Mouse (Mus musculus): Measurements from ENCODE around the gene Dlgap5.

DNA sequence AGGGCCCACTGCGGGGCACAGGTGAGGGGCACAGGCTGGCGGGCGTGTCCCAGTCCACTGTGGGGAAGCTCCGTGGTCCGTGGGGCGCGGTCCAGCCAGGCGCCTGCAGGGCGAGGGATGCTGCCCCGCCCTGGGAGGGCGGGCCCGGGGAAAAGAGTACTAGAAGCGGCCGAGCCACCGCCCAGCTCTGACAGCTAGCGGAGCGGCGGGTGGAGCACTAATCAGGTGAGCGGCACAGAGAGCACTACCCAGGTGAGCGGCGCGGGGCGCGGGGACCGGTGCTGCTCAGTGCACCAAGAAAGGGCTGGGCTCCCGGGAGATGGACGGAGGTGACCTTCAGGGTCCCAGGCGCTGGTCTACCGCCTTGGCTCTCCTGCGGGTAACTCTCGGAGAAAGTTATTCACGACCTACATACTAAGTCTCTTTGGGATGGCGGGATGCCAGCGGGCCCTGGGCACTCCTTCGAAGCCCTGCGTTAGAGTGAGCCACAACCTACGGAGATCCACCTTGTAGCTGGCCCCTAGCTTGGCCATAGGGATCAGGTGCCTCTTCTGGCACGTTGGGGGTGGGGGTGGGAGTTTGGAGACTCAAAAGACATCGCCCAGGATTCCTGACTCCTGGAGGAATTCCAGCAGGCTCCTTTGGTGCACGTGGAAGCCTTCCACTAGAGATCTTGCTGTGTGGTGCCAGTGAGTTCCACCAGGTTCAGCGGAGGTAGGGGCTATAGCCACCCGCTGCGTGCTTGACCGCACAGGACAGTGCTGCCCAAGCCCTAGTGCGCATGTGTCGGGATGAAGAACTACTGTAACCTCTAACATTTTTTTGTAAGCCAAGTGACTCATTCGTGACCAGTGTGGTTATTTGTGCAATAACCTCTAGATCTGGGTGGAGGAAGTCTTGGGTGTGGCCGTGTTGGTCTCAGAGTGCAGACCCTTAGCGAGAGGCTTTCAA is 44.2 kb downstream of the Dlgap5 start:
- TF ChIP-seq ZC3H11A (IDR thresholded peaks at IDR 0.05; ENCODE audit: low read depth, low read length) (no peak), POLR2A (IDR thresholded peaks at IDR 0.05; ENCODE audit: control insufficient read depth in 1 of 2, insufficient read depth in 1 of 2, low read depth in 1 of 2, low read length in 2 of 2, poor library complexity in 1 of 2) (no peak), BHLHE40 (IDR thresholded peaks at IDR 0.05; ENCODE audit: borderline replicate concordance, low read depth, low read length) (no peak), MYC (IDR thresholded peaks at IDR 0.05; ENCODE audit: low read depth, low read length) (no peak), USF2 (IDR thresholded peaks at IDR 0.05; ENCODE audit: borderline replicate concordance in 1 of 2, insufficient read depth in 1 of 2, low read depth in 1 of 2, low read length in 2 of 2) (no peak), CTCF (IDR thresholded peaks at IDR 0.05 in 2 of 3, conservative IDR thresholded peaks at IDR 0.05 in 1 of 3; ENCODE audit: control insufficient read depth in 1 of 3, insufficient read depth in 1 of 3, low read depth in 2 of 3, low read length in 3 of 3, poor library complexity in 1 of 3, severe bottlenecking in 1 of 3) (no peak), TAL1 (IDR thresholded peaks at IDR 0.05; ENCODE audit: low read length) (no peak), UBTF (IDR thresholded peaks at IDR 0.05; ENCODE audit: borderline replicate concordance, insufficient read depth, low read depth, low read length) (no peak), HCFC1 (IDR thresholded peaks at IDR 0.05; ENCODE audit: low read depth, low read length) (no peak), TCF12 (IDR thresholded peaks at IDR 0.05; ENCODE audit: low read depth, low read length) (no peak), KAT2A (conservative IDR thresholded peaks at IDR 0.05; ENCODE audit: low read depth, low read length) (no peak), ZNF384 (IDR thresholded peaks at IDR 0.05; ENCODE audit: low read depth, low read length) (0 out of 2 replicates have a peak, but pooled peaks have one; percentile 22), MAFK (IDR thresholded peaks at IDR 0.05; ENCODE audit: borderline replicate concordance, low read depth, low read length) (no peak)
